Mouse (Mus musculus) megakaryocyte, embryonic 14.5 days (primary cell): ENCODE data around the gene Gapdhs.

Source experiments
- FLI1 ChIP-seq: IDR thresholded peaks from 2 replicates; pipeline ENCODE4 v1.6.1; 2012; ENCODE audit warnings: low read length, inconsistent platforms, mixed read lengths
- GATA1 ChIP-seq: IDR thresholded peaks from 3 replicates; pipeline ENCODE4 v1.6.1; 2012; ENCODE audit warnings: mixed read lengths, low read length, inconsistent platforms, borderline replicate concordance

DNA sequence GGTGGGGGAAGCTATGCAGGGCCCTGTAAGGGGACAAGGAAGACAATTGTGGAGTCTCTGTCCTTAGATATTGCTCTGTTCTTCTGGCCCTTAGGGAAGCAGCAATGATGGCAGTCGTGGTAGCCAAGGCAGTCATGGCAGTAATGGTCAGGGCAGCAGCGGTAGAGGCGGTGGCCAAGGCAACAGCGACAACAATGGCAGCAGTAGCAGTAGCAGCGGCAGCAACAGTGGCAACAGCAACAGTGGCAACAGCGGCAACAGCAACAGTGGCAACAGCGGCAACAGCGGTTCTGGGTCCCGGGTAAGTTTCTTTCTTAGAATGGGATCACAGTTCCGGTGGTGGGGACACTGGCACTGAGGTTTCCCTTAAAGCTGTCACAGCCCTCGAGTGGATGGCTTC, 21.7 kb upstream of the Gapdhs start:
- TF ChIP-seq GATA1 (no peak), FLI1 (no peak)
